Mouse (Mus musculus) gastrocnemius, postnatal 25 days (tissue): ENCODE results near the gene Entpd7. TPM values are rescaled to one million over a fixed set of nuclear protein-coding genes. Genes with fewer than 3 reads are reported as not detected.

ENCODE experiments used
- DNase-seq: peaks from one replicate; pipeline ENCODE4 v3.0.0; 2022
- total RNA-seq, 2 experiments: library from RNA; stranded (reverse); gene quantifications; 1 replicate in 1 of 2; 2 replicates in 1 of 2; pipeline ENCODE4 v1.2.3; 2021

The Entpd7 gene
- total RNA-seq, 2 experiments from 2014 or later = 1.8 TPM

DNA sequence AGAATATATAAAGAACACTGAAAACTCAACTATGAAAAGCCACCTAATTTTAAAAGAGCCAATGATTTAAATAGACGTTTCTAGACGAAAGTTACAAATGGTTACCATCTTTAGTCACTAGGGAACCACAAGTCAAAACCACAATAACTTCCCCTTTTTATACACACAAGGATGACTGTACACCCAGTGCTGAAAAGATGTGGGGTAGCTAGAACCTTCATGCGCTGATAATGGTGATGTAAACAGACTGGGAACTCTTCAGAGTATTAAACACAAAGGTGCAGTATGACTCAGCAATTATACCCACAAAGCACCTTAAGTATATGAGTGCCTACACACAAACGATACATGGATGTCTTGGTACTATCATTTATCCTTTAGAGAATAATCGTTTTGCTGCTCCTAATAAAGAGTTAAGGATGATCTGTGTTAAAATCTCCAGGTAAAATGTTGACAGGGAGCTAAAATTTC lies 82.1 kb downstream of the Entpd7 start:
- no peak for DNase-seq

DNA sequence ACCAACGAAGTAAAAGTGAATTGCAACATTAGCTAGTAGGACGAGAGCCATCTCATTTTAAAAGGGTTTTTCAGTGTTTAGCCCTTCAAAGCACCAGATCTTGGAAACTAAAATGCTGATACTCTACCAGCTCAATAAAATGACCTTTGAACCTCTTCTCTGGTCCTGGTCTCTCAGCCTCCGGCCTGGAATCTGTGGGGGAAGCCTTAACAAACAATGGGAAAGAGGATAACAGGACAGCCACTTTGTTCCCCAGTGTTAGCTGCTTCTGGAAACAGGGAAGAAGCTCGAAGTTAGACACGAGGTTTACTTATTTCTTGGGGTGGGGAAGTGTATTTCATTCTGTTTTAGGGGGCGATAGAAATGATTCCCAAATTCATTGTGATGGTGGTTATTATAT lies 82.8 kb downstream of the Entpd7 start:
- DNase-seq = no peak

DNA sequence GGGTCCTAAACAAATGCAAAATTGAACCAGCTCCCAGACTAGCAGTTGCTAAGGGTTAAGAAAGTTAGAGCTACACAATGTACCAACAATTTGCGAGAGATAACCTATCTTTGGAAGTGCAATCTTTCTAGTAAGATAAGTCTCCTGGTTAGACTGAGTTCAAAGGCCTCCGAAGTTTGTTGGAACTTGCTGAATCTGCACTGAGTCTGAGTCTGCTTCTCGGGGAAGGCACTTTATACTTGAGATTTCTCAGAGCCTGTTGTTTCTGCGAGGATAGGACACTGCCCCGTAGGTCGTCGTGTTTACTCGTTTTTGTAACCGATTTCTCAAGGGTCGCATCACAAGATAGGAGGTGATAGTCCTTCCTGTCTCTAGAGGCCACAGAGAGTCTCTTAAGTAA lies 86.0 kb downstream of the Entpd7 start:
- no peak for DNase-seq

GRCm38 (mm10) chr19:43776561-43776960 lies 87.1 kb downstream of the Entpd7 start:
- no peak for DNase-seq

- DNase-seq = no peak
Observed at GRCm38 (mm10) chr19:43777308-43777707, 87.8 kb downstream of the Entpd7 start.

- no peak for DNase-seq
Observed at GRCm38 (mm10) chr19:43780391-43780790, 90.9 kb downstream of the Entpd7 start.

DNA sequence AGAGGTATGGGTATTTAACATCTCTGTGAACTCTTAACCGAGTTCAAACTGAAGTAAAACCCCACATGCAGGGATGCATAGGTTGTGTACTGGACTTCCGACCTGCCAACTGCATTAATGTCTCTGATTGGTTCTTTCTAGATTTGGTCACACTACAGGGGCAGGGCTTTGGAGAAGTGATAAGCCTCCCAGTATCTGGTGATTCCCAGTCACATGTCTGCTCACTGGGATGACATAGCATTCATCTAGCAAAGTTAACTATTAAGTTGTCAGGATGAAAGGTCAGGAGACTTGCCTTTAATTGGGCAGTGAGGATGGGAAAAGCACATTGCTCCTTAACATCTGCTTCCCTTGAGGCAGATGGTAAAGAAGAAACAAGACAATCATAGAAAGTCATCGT lies 92.5 kb downstream of the Entpd7 start, which contains the start of gene Abcc2:
Gene Abcc2 (plus strand): TSS at position 213 of the 400 bp plus-strand sequence.
- DNase-seq = no peak

Other genes with a start within 250 kb of the Entpd7 start
- under 1 TPM in 1 of 2 experiments, not detected in 1; 0.05 TPM for gene Cnnm1, start 249.2 kb upstream of the Entpd7 start, total RNA-seq
- 100 to 1,000 TPM; 350 to 495 TPM for gene Got1, start 165.1 kb upstream of the Entpd7 start, total RNA-seq
- gene Nkx2-3, start 77.3 kb upstream of the Entpd7 start, total RNA-seq = not detected
- gene Slc25a28, start 14.8 kb upstream of the Entpd7 start, total RNA-seq = 10 to 100 TPM; 18.0 to 18.9 TPM
- gene Cutc, start 63.3 kb downstream of the Entpd7 start, total RNA-seq = 10 to 100 TPM; 15.8 to 16.8 TPM
- 10 to 100 TPM; 17.5 to 19.5 TPM for gene Cox15, start 63.3 kb downstream of the Entpd7 start, total RNA-seq
- gene Abcc2, start 92.5 kb downstream of the Entpd7 start, total RNA-seq = not detected